Mouse (Mus musculus) T-helper 2 cell (primary cell): ENCODE measurements around the gene Colq.
"Not testable (repeated sequence)": the region's sequence is repeated elsewhere in the genome, so short reads cannot be mapped to it uniquely, and the experiment has no call there.

Experiments used
- in situ Hi-C: fragments of 300-600 bp; cut with MboI, MseI; formaldehyde crosslinking; loops from one replicate; pipeline ENCODE4 v1.15.1; 2025; ENCODE audit warnings: high pct_unique_total_duplicates

Colq gene

GRCm38 (mm10) chr14:31591243-31591642 lies at the start of gene Colq:
Gene Colq (minus strand): TSS chr14:31591343.
- in situ Hi-C loops: no loop called here

DNA sequence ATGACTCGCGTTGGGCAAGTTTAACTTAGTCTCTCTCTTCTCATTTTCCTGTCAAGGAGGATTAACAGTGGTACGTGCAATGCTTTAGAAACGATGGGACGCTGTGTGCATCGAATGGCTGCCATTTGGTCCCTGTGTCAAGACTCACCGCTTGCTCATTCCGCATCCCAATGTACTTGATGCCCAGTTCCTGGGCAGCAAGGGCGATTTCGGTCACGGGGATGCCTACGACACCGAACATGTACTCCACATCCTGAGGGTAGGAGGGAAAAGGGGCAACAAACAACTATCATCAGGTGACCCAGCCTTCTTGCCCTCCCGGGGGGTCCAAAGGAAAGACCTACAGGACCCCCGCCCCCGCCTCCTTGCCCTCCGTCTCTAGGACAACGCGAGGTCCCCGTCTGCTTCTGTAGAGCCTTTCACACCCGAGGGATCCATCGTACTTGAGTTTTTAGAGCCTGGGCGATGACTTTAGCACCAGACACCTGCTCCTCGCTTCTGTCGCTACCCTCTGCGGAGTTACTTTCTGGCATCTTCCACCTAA lies 49.3 kb upstream of the Colq start, which contains the start of gene Gm49387:
TSS of gene Gm49387 (minus strand) at position 533 of the 544 bp plus-strand sequence.
- in situ Hi-C loops: no loop called here

GRCm38 (mm10) chr14:31630677-31631076 lies 39.5 kb upstream of the Colq start:
- in situ Hi-C loops: no loop called here

DNA sequence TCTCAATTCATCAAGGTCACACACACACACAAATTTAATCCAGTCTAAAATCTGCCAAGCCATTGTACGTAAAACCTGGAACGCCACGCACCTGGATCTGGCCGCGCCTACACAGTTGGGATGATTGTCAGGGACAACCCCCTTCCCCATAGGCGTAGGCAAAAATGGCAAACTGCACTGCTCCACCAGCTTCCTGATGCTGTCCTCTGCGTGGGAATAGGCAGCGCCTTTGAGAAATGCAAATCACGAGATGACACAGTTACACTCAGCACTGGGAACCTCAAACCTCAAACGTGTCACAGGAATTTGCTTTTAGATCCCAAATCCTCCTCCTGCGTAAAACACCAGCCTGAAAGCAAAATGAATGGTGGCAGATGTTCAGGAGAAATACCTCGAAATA lies 31.6 kb upstream of the Colq start:
- in situ Hi-C loops: no loop called here

- in situ Hi-C loops: no loop called here
Measured at GRCm38 (mm10) chr14:31620591-31621223, 29.6 kb upstream of the Colq start.

DNA sequence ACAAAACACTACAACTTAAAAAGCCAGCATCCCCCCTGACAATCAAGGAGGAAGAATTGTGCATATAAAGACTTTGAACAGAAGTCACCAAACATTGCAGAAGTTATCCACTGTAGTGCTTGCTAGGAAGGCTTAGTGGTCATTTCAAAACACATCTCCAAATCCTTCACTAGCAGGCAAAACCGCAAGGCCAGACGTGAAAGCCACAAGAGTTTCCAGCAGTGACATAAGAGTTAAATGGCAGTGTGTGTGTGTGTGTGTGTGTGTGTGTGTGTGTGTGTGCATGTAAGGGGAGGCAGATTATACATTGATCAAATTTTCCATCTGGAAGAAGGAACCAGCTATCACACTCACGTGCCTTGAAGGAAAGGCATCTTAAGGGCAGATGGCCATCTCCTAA lies 26.9 kb upstream of the Colq start:
- in situ Hi-C loops: loop anchor here (10.0 kb wide), 2 partner anchors 833 to 1087 kb away; no protein-coding TSS in a partner anchor

DNA sequence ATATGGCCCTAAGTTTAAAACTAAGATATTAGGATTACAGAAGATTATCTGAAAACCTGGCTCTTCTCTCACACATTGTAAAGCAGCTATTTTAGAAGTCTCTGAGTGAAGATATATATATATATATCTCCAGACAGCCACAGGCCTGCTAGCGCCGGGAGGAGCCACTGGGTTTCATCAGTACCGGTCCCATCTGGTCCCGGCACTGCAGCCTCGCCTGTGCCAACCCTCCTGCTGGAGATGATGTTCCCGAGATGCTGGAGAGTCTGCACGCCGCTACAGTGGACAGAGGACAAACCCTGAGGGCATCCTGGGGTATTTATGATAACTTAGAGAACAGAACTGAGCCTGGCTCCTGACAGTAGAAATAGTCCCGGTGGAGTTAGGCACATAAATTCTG lies 26.1 kb upstream of the Colq start:
- in situ Hi-C loops: loop anchor here (10.0 kb wide), 2 partner anchors 832 to 1088 kb away; no protein-coding TSS in a partner anchor

DNA sequence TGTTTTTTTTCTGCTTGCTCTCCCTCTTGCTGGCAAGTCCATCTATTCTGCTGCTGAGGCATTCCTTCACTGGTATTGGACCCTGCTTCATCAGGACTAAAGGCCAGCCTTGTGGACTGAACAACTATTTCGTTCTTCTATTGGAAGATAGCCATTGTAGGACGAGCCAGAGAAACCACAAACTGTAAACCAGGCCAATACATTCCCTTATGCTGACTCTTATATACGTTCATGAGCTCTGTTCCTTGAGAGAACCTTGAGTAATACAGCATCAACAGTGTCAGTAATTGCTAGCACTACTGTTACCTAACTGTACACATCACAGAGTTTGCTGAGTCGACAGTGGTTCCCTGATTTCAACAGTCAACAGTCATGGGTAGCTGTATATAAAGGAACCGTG lies 22.5 kb upstream of the Colq start:
- in situ Hi-C loops: loop anchor here (10.0 kb wide), 2 partner anchors 829 to 1091 kb away; no protein-coding TSS in a partner anchor

- in situ Hi-C loops: loop anchor here (10.0 kb wide), 2 partner anchors 827 to 1093 kb away; no protein-coding TSS in a partner anchor
Measured at GRCm38 (mm10) chr14:31611986-31612385, 20.8 kb upstream of the Colq start.

DNA sequence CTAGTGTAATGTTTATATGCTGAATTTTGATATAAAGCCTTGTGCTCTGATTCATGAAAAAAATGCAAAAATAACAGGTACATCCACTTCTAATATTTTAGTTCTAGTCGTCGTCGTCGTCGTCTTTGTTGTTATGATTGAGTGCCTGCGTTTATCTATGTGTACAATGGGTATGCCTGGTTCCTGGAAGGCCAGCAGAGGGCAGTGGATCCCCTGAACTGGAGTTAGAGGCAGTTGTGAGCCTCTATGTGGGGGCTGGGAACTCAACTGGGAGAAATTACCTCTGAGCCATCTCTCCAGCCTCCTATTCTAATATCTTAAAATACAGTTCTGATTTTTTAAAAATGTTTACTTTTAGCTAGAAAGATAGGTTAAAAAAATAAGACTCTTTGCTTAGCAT lies 14.4 kb upstream of the Colq start:
- in situ Hi-C loops: no loop called here

DNA sequence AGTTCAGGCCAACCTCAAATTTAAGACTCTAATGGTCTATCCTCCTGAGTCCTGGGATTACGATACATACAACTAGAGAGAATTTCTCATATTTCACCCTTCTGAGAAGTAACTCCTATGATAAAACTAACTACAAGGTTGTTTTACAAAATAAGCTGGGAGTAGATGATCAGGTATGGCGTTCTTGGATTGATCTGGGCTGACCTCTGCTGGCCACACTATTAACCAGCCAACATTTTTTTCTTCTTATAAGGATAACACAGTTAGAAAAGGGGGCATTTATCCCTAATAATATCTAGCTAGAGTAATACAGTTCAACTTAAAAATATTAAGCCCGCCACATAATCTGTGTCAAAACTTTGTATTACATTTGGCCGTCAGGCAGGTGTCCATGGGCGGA lies 13.8 kb upstream of the Colq start:
- in situ Hi-C loops: no loop called here

GRCm38 (mm10) chr14:31602616-31602979 lies 11.5 kb upstream of the Colq start:
- in situ Hi-C loops: not testable (repeated sequence)

DNA sequence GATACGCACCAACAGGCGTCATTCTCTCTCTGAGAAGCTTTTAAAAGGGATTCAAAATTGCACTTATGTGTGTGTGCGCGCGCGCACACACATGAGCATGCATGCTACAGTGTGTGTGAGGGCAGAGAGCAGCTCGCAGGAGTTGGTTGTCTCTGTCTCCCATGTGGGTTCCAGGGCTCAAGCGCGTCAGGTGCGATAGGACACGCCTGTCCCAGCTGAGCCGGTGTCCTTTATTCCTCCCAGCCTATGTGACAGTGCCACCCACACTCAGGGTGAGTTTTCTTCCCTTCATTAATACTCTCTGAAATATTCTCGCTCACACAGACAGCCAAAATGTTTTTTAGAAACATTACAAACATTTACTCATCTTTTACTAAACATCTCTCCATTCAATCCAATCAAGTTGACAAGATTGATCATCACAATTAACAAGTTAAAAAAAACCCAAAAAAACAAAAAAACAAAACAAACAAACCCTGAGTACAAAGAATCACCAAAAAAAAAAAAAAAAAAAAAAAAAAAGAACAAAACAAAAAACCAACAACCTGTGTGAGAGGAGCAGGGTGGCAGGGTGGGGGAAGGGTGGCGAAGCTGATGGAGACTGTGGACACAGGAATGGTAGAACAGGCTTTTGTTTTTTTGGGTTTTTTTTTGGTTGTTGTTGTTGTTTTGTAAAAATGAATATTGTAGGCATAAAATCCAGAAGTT lies 10.9 kb upstream of the Colq start:
- in situ Hi-C loops: no loop called here

DNA sequence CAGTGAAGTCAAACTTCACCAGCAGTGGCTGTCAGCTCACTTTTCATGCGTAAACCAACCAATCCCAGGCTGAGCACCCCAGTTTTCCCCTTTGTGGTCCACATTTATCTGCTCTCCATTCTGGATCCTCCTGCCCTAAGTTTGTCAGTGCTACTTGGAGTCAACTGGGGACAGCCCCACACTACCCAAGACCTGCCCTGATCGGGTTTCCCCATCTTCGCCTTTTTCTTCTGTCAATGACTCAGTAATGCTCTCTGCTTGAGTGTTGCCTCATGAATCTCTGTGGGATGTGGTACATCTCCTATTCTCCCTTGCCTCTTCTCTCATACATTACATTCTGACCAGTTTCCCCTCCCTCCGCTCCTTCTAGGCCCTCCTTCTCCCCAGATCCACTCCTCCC lies 6.3 kb upstream of the Colq start:
- in situ Hi-C loops: loop anchor here (5.0 kb wide), 1 partner anchor 100 kb away; the partner anchor contains the start of gene Mettl6

- in situ Hi-C loops: loop anchor here (5.0 kb wide), 1 partner anchor 99 kb away; the partner anchor contains the start of gene Mettl6
Measured at GRCm38 (mm10) chr14:31596408-31596807, 5.3 kb upstream of the Colq start.

DNA sequence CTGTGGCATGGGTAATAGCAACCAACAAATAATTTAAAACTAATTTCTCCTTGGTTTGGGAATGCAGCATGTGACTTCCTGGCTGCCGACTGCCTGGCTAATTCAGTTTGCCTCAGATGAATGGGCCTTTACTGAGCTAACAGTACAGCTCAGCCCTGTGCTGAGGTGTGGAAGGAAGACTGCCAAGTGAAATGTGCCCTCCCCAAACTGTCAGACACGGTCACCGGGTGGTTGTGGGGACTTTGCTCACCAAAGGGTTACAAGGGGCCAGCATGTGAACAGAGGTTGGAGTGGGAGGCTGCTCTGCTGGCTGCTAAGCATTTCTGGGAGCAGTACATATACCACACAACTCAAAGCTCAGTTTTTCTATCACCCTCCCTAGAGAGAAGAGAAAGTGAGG lies 3.5 kb upstream of the Colq start:
- in situ Hi-C loops: loop anchor here (5.0 kb wide), 1 partner anchor 97 kb away; the partner anchor contains the start of gene Mettl6

DNA sequence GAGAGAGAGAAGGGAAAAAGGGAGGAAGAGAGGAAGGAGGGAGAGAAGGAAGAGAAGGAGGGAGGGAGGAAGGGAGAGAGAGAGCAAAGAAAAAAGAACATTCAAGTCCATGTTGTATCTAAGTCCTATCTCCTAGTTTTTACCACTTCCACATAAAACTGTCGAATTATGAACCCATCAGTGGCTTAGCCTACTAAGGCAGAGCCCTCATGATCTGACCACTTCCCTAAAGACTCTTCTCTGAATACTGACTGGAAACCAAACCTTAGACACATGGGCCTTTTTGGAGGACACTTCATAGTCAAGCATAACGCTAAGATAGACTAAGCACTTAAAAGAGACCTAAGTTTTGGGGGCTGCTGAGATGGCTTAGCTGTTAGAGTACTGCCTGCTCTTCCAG lies 1.9 kb upstream of the Colq start:
- in situ Hi-C loops: no loop called here

DNA sequence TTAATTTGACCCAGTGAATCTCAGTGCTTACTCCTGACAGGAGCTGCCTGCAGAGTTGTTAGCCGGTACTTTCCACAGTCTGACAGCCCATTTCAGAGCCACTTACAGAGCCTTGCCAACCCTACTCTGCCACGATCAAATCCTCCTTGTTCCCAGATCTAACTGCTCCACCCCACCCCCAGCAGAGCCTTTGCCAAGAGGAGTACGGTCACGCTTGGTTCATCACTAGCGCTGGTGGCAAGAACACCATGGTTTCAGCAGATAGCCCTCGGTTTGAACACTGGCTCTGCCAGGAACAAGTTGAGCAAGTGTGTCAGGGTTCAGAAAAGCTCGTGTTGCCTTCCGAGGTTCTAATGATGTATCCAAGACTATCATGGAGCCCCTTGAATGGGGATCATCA lies 4.7 kb downstream of the Colq start:
- in situ Hi-C loops: no loop called here

- in situ Hi-C loops: no loop called here
Measured at GRCm38 (mm10) chr14:31583082-31583481, 8.1 kb downstream of the Colq start.

DNA sequence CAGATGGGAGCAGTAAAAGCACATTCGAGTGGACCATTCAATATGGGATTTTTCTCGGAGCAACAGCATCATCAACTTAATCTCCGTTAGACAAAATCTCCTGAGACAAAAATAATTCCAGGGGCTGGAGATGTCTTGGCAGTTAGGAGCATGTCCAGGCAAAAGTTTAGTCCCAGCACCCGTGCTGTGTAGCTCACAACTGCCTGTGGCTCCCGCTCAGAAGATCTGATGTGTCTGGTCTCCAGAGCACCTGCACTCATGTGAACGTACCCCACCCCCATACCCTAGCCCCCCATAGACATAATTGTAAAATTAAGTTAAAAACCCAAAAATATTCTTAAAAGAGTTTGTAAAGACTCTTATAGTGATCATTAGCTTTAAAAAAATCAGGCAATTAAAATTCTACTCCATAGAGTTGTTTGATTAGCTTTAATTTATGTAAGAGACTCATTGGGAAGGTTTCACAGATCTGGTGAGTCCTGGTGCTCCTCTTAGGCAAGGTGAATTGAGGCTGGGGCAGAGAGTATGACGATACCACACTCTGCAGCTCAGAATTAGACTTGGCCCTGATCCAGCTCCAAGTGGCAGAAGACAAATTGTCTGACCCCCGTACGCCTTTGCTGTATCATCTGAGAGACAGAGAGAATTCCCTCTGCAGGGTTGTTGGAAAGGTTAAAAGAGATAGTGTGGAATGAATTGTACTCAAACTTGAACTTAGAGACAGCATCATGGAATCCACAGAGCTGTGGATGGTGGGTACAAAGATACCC lies 13.0 kb downstream of the Colq start:
- in situ Hi-C loops: no loop called here

DNA sequence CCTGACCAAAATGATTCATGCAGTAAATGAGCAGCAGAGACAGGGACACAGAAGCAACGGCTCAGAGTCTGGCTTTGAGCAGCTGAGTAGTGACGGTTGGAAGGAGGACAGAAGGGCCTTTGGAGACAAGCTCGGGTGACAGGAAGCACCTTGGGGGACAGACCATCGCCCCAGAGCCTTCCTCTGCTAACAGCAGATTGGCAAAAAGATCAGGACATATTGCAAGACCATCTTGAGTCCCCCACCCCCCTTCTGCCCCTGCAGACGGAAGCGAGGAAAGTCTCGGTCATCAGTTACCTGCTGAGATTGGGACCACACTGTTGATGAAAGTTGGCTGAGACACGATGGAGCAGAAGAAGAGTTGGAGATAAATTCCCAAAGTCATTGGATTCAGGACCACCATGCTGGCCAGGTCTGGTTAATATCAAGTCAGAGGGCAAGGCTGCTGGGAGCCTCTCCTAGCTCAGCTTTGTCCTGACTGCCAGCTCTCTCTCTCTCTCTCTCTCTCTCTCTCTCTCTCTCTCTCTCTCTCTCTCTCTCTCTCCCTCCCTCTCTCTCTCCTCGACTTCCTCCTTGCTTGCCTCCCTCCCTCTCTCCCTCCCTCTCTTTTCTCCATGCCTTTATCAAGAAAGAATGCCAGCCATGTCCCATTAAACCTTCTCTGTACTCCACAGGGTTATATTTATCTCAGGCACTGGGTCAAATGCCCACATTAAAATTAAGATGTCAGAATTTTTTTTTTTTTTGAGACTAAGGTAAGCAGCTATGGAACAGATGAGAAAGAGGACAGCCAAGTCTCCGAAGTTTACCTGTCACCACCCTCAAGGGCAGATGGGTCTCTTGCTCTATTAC lies 14.1 kb downstream of the Colq start:
- in situ Hi-C loops: no loop called here
